Mouse (Mus musculus) cerebellum, adult 2 months (tissue): ENCODE measurements around the gene Pex5l.

ENCODE experiments used
- CTCF ChIP-seq: fragments of 200-500 bp; IDR thresholded peaks from 2 replicates; pipeline ENCODE4 v1.5.1; 2011; ENCODE audit warnings: low read depth, mild to moderate bottlenecking, control low read depth, low read length, moderate library complexity, borderline replicate concordance; ENCODE audit not compliant: insufficient read depth
- POLR2A ChIP-seq: fragments of 200-500 bp; IDR thresholded peaks from 2 replicates; pipeline ENCODE4 v1.6.1; 2011; ENCODE audit warnings: low read length, control low read depth, borderline replicate concordance; ENCODE audit not compliant: insufficient read depth

DNA sequence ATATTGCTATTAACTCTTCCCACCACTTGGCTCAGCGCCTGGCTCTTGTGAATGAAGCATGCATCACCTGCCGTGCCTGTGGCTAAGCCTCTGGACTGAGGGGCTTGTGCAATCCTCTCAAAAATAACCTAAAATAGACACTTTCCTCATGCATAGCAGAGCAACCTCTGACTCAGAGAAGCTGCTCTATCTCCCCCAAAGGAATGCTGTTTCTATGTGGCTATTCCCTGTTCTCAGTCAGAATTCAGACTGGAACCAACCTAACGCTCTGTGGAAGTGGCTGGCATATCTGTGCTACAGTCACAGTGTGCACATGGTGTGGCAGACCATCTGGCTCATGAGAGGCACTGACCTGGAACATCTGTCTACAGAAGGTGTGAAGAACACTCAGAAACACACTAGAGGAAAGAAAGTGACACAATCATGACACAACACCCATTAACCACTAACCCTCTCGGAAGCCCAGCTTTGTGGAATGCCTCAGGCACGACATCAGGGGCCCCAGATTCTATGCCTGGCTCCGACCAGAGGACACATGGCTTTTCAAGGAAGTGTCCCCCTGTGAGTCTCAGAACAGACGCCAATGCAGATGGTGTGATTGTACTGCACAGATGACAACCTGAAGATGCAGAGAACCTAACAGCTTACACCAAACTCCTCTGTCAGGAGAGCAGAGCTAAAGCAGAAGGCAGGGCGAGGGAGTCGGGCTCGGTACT is 68.6 kb downstream of the Pex5l start:
- TF ChIP-seq CTCF: no peak
- TF ChIP-seq POLR2A: no peak
